Mouse (Mus musculus): ENCODE data around the gene Zfp94.

Zfp94 gene

GRCm38 (mm10) chr7:24318942-24319341, 2.5 kb upstream of the Zfp94 start:
- DNase-seq (ENCODE audit: low spot score in 2 of 2): no peak

DNA sequence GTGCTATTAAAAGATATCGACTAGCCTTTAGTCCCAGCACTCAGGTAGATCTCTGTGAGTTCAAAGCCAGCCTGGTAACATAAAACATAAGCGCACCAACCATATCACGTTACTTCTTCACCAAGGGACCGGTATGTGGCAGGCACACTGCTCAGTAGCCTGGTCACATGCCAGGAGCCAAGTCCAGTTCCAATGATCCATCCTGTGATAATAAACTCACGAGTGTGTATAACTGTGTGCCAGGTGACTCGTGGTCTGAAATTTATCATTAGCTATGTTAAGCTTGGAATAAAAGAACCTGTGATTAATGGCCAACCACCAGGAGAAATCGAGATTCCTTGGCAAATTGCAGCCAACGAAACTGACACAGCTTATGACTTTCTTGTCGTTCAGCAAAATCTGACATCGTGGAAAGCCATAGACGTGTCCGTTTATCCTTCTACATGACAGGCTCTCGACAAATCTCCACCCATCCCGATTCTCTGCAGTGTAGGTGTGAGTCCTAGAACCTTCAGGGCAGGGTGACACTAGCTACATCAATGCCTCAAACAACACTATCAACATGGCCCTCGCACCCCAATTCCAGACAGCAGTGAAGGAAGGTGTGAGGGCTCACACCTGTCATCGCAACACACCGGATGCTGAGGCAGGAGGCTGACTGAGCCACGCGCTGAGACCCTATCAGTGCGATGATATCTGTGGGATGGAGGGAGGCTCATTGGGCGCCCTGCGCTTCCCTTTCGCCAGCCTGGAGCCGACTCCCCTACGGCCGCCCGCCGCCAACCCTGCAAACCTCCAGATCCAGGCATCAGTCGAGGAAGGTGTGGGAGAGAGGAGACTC, 520 bp downstream of the Zfp94 start:
- peak in 1 of 2 experiments; percentile 10 for DNase-seq (ENCODE audit: low spot score in 2 of 2)

DNA sequence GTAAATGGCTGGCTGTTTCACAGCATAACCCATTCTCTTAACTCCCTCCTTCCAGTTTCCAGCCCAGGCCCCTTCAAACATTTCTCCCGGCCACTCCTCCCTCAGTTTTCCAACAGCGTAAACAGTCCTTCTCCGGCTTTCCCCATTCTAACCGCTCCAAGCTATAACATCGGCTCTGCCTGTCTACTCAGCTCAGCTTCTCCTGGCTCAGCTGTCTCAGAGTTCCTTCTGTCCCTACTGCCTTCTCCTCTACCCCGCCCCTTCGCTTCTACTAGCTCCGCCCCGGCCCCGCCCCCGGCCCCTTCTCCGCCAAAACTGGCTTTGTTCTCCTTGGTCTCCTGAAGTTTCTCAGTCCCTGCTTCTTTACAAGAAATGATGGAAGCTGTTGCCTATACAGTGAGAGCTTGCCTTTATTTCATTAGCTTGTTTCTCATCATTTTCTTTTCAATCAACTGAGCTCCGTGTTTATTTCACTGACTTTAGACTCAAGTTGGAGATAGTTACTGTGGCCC, 15.6 kb downstream of the Zfp94 start, which contains the start of gene Zfp61:
TSS of gene Zfp61 (minus strand) at position 462 of the 512 bp plus-strand sequence.
- DNase-seq (ENCODE audit: low spot score in 2 of 2): no peak

- DNase-seq (ENCODE audit: low spot score in 2 of 2): no peak
These were observed 16.5 kb downstream of the Zfp94 start for GRCm38 (mm10) chr7:24299823-24300481.

GRCm38 (mm10) chr7:24298973-24299708, 17.3 kb downstream of the Zfp94 start:
- DNase-seq (ENCODE audit: low spot score in 2 of 2): peak; percentile 37 to 64

DNA sequence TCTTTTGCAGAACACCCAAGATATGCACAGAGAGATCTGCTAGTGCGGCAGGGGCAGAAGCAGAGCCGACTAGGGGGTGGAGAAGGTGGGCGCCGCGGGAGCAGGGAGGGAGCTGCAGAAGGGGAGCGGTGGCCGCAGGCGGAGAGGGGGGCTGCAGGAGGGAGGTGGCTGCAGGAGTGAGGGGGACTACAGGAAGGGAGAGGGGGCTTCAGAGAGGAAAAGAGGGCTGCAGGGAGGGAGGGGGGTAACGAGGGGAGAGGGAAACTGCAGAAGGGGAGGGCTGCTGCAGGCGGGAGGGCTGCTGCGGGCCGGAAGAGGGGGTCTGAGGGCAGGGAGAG, 17.9 kb downstream of the Zfp94 start:
- DNase-seq (ENCODE audit: low spot score in 2 of 2): no peak

- no peak for DNase-seq (ENCODE audit: low spot score in 2 of 2)
These were observed 18.9 kb downstream of the Zfp94 start for GRCm38 (mm10) chr7:24297361-24298095.

DNA sequence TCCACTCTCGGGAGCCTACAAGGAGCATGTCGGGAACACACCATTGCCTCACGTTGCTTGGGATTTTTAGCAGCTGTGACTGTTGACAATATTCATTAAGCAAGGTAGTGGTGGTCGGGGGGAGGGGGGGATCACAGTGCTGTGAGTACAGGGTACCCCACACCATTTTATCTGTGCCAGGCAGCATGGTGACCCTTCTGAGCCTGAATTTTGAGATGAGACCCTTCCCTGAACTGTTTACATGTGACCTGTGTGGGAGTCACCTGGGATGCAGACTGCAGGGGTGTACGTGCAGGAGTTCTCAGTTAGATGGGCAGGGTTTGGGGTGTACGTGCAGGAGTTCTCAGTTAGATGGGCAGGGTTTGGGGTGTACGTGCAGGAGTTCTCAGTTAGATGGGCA, 20.1 kb downstream of the Zfp94 start:
- DNase-seq (ENCODE audit: low spot score in 2 of 2): no peak

- DNase-seq (ENCODE audit: low spot score in 2 of 2): no peak
These were observed 21.1 kb downstream of the Zfp94 start for GRCm38 (mm10) chr7:24295376-24295775.

DNA sequence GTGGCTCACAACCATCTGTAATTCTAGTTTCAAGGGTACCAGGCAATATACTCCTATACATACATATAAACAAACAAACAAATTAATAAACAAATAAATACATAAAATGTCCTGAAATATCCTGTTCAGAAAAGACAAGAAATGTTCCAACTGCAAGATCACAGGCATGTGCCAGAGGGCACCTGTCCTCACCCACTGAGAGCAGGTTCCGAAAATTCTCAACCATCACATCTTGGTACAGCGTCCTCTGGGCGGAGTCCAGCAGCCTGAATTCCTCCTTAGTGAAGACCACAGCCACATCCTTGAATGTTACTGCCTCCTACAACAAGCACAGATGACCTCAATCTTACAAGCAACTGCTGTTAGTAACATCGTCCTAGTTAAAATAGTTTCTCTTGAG, 21.7 kb downstream of the Zfp94 start:
- no peak for DNase-seq (ENCODE audit: low spot score in 2 of 2)

DNA sequence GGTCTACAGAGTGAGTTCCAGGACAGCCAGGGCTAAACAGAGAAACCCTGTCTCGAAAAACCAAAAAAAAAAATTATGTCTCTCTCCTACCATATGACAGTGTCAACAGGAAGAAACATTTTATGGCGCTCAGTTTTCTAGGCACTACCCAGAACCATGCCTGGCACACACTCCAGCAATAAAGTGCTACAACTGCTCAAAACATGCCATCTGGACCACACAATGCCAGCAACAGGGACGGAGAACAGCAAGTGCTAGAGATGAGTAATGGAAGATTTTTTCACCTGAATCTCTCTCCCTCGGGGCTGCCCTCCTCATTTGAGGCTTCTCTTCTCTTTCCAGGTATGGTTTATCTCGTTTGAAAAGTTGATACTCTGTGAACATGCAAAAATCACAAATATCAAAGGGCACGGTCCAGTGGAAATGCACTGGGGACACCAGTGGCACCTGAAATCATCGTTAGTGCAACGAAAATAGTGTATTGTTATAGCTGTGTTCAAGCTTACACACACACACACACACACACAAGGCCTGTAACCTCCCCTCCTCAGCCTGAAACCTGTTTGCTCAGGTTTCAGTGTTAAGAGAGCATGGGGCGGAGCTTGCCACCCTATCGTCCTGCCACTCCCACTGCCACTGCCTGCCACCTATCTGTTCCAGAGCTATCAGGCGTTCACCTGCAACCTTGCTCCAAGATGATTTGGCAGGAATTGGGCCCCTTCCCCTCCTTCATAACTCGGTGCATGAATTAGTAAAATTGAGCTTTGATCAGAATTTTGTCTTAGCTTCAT, 23.2 kb downstream of the Zfp94 start:
- no peak for DNase-seq (ENCODE audit: low spot score in 2 of 2)

GRCm38 (mm10) chr7:24291387-24292090, 24.9 kb downstream of the Zfp94 start:
- no peak for DNase-seq (ENCODE audit: low spot score in 2 of 2)

GRCm38 (mm10) chr7:24290106-24290693, 26.3 kb downstream of the Zfp94 start:
- no peak for DNase-seq (ENCODE audit: low spot score in 2 of 2)

- no peak for DNase-seq (ENCODE audit: low spot score in 2 of 2)
These were observed 28.0 kb downstream of the Zfp94 start for GRCm38 (mm10) chr7:24288512-24288911.

- DNase-seq (ENCODE audit: low spot score in 2 of 2): no peak
These were observed 28.8 kb downstream of the Zfp94 start for GRCm38 (mm10) chr7:24287670-24288069.

GRCm38 (mm10) chr7:24286916-24287315, 29.6 kb downstream of the Zfp94 start:
- no peak for DNase-seq (ENCODE audit: low spot score in 2 of 2)

GRCm38 (mm10) chr7:24286090-24286489, 30.4 kb downstream of the Zfp94 start:
- DNase-seq (ENCODE audit: low spot score in 2 of 2): no peak

GRCm38 (mm10) chr7:24280858-24281145, 35.7 kb downstream of the Zfp94 start:
- DNase-seq (ENCODE audit: low spot score in 2 of 2): no peak

DNA sequence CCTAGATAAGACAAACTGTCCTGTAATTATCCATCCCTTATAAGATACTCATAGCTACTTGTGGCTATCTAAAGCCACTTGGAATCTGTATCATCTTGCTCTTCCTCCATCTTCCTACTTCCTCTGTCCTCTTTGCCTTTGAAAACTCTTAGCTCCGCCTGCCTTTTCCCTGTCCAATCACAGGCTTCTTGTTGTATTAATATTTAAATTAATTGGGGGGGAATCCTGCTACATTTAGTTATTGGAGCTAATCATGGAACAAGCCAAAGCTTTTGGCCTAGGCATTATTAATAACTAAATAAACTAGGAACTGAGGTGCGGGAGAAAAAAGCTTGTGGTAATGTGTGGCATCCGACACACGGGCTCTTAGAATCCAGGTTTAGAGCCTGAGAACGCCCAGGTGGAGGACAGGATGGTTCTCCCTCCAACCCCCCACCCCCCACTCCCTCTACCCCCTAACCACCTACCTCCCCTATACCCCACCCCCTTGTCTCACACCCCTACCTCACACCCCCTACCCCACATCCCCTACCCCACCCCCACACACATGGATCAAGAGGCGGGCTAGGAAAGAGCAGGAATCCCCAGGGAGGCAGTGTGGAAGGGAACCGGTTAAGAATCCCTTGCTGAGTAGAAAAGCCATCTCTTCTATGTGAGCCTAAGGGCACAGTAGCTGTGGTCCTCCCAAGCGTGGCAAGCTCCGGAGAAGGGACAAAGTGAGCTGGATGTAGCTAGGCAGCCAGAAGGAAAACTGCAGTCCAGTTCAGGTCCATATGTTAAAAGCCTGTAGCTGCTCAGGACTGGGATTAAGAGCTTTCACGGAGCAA, 36.2 kb downstream of the Zfp94 start:
- no peak for DNase-seq (ENCODE audit: low spot score in 2 of 2)

Data from natural killer cell, adult 2 months (primary cell).